In the genomic region with DNA sequence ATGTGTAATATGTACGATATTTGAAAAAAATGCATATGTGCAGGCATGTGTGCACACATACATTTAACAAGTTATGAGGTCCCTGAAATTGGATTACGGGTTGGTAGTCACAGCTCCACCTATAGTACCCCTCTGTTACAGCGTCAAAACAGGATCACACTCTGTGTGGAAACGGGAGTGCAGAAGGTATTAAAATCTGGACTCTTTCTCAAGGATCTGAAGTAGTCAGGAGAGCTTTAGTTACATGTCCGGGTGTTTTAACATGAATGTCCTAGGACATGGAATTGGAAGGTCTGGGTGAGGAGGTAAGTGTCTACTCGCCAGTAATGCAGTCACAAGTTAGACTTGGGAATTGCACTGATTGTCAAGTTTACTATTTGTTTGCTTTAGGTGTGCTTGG, we compare ENCODE assay signal across 7 mouse cellular contexts. TPM values are rescaled to one million over a fixed set of nuclear protein-coding genes. Genes with fewer than 3 reads are reported as not detected.
A peak's percentile ranks its signal among the peaks of the same experiment; 100 is the strongest.
DNase-seq lines count a peak whose midpoint lies in the region; TF ChIP-seq lines count a peak whose summit lies in the region.

No protein-coding gene starts in this region.

- WGBS in heart, adult 2 months, result 3% methylated on average over 6 of the region's 6 CpGs
- WGBS in kidney, adult 2 months, result 2% methylated on average over 6 of the region's 6 CpGs
- 7% methylated on average over 6 of the region's 6 CpGs for WGBS in lung, adult 2 months

- peak overlapping the region; percentile 98 for H3K27ac ChIP-seq in heart, adult 2 months
- peak overlapping the region; percentile 98 for H3K27ac ChIP-seq in kidney, adult 2 months (ENCODE audit: insufficient read depth, low read depth, low read length)

- peak overlapping the region; percentile 87 for H3K9ac ChIP-seq in heart, adult 2 months (ENCODE audit: low read depth, low read length)

- H3K79me2 ChIP-seq in heart, adult 2 months (replicated peaks; ENCODE audit: control insufficient read depth, insufficient read depth, low read length), result peaks cover 2% of the 10 kb centered on the region

- H3K27me3 ChIP-seq in heart, adult 2 months (ENCODE audit: control insufficient read depth, insufficient read depth, low read length), result no peaks in the 10 kb centered on the region
- H3K27me3 ChIP-seq in kidney, adult 2 months (replicated peaks; ENCODE audit: control insufficient read depth, insufficient read depth, low read length), result no peaks in the 10 kb centered on the region

- peak; percentile 51 for TF ChIP-seq CTCF in heart, adult 2 months (IDR thresholded peaks at IDR 0.05)
- no peak for TF ChIP-seq CTCF in kidney, adult 2 months (conservative IDR thresholded peaks at IDR 0.05; ENCODE audit: insufficient read depth, insufficient read length, low read depth, low read length)
- TF ChIP-seq CTCF in lung, adult 2 months (IDR thresholded peaks at IDR 0.05; ENCODE audit: insufficient read depth, low read length), result no peak

- TF ChIP-seq EP300 in heart, adult 2 months (IDR thresholded peaks at IDR 0.05; ENCODE audit: insufficient read depth, low read depth, low read length), result no peak

- peaks cover 5% of the 10 kb centered on the region for H3K36me3 ChIP-seq in heart, adult 2 months (ENCODE audit: control insufficient read depth, insufficient read depth, low read length)
- H3K36me3 ChIP-seq in kidney, adult 2 months (ENCODE audit: control insufficient read depth, insufficient read depth, low read length), result no peaks in the 10 kb centered on the region

- peak overlapping the region; percentile 98 for H3K4me3 ChIP-seq in heart, adult 2 months
- peak overlapping the region; percentile 53 for H3K4me3 ChIP-seq in kidney, adult 2 months (ENCODE audit: insufficient read depth, low read depth, low read length)
- H3K4me3 ChIP-seq in lung, adult 2 months (replicated peaks; ENCODE audit: extremely low read depth, low read depth, low read length), result peak overlapping the region; percentile 71

- intact Hi-C loops in heart, adult 2 months (cut with DNase I), result no loop called here

- peak; percentile 64 for TF ChIP-seq POLR2A in heart, adult 2 months (IDR thresholded peaks at IDR 0.05; ENCODE audit: insufficient read depth, low read depth, low read length)
- no peak for TF ChIP-seq POLR2A in kidney, adult 2 months (IDR thresholded peaks at IDR 0.05; ENCODE audit: low read depth, low read length)
- no peak for TF ChIP-seq POLR2A in lung, adult 2 months (IDR thresholded peaks at IDR 0.05; ENCODE audit: borderline replicate concordance, extremely low read depth, low read depth, low read length)

- H3K4me1 ChIP-seq in heart, adult 2 months (ENCODE audit: control insufficient read depth, insufficient read depth, low read length), result peaks cover 9% of the 10 kb centered on the region
- peaks cover 14% of the 10 kb centered on the region; the same call in 1 of the 2 replicates for H3K4me1 ChIP-seq in kidney, adult 2 months (ENCODE audit: control insufficient read depth, insufficient read depth, low read length)
- peaks cover 13% of the 10 kb centered on the region for H3K4me1 ChIP-seq in lung, adult 2 months (ENCODE audit: control insufficient read depth, insufficient read depth, low read length)

- DNase-seq in 3134 (ENCODE audit: extremely low read depth, insufficient read length, low spot score), result peak; percentile 15
- peak; percentile 18 to 19 for DNase-seq in B cell, adult 2 months
- peak; percentile 68 for DNase-seq in embryo, embryonic 10 days (ENCODE audit: low spot score)
- DNase-seq in heart, adult 2 months, result peak; percentile 44 to 58
- DNase-seq in kidney, adult 2 months, result peak; percentile 84
- DNase-seq in lung, adult 2 months, result peak; percentile 23
- DNase-seq in retina, postnatal 1 day, result peak; percentile 89

RNA-seq across cellular contexts. Expression of a gene that starts 34.0 kb away (rescaled TPM):
- total RNA-seq in heart, adult 2 months (2021), result 100 to 1,000 TPM in 1 of 2 experiments, 10 to 100 TPM in 1; 90.9 to 106 TPM
- 31.8 and 46.7 TPM in 2 replicates for polyA plus RNA-seq in heart, adult 2 months (2012; rRNA removed)
- 95.3 and 102 TPM in 2 replicates for polyA plus RNA-seq in kidney, adult 2 months (2012; rRNA removed)
- polyA plus RNA-seq in lung, adult 2 months (2012; rRNA removed), result 19.7 and 32.8 TPM in 2 replicates

Comparison
In these comparisons a context has a peak if more than half of its experiments do, and no peak if none do; other contexts are left out.
1. Peak in every context shown above with its lines: DNase-seq, H3K4me3 ChIP-seq and H3K27ac ChIP-seq.
2. DNase-seq: peak in every context shown above with its lines; median percentile 89 in retina, postnatal 1 day; 84 in kidney, adult 2 months; 68 in embryo, embryonic 10 days; 51 in heart, adult 2 months; 23 in lung, adult 2 months; 18 in B cell, adult 2 months; 15 in 3134.